In the genomic region with DNA sequence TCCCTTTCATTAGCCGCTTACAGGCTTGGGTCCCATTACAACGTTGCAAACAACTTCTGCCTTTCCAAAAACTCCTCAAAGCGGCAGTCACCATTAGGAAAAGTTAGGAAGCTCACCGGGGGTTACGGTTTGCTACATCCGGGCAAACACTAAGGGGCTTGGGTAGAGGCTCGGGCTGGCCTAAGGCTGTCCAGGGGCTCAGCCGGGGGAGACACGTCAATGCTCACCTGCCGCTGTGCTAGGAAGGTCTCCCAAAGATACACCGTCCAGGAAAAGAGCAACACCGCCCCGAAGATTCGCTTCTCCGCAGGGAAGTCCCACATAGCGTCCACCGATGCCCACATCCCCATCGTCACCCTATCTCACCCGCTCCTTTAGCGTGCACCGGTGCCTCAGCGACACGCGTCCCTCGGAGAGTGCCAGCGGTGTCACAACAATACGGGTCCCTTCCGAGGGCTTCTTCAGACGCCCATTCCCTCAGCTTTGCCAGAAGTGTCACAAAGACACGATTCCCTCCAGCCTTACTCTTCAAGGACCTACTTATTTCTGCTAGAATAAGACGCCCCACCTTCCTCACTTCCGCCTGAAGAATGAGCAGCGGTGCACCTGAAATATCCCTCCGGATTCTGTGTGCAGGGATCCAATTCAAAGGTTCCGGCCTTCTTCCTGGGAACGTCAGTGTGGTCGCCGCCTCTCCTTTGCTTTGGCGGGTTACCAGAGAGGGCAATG, we compare ENCODE assay signal across 7 mouse cellular contexts. TPM values are rescaled to one million over a fixed set of nuclear protein-coding genes. Genes with fewer than 3 reads are reported as not detected.
DNase-seq lines count a peak whose midpoint lies in the region; ATAC-seq lines count a peak whose summit lies in the region.

Gene Zmpste24, minus strand, starts transcription at position 592 of the 729 bp plus-strand sequence.

- no peak within 1 kb of the TSS for H3K27ac ChIP-seq in embryonic facial prominence, embryonic 11.5 days (replicated peaks; ENCODE audit: low read depth, low read length)
- H3K27ac ChIP-seq in limb, embryonic 11.5 days (replicated peaks; ENCODE audit: low read depth, low read length): no peak within 1 kb of the TSS
- peak within 1 kb of the TSS; percentile 65 for H3K27ac ChIP-seq in midbrain, embryonic 14.5 days (replicated peaks; ENCODE audit: low read depth, low read length)

- no peaks in the 10 kb centered on the region for H3K9me3 ChIP-seq in embryonic facial prominence, embryonic 11.5 days (replicated peaks; ENCODE audit: control insufficient read depth, low read length)
- no peaks in the 10 kb centered on the region for H3K9me3 ChIP-seq in limb, embryonic 11.5 days (ENCODE audit: control insufficient read depth, low read length)
- H3K9me3 ChIP-seq in midbrain, embryonic 14.5 days (ENCODE audit: control insufficient read depth, low read length): no peaks in the 10 kb centered on the region

- H3K9ac ChIP-seq in embryonic facial prominence, embryonic 11.5 days (replicated peaks; ENCODE audit: low read length): peak within 1 kb of the TSS; percentile 75
- H3K9ac ChIP-seq in limb, embryonic 11.5 days (ENCODE audit: low read length): peak within 1 kb of the TSS; percentile 76
- H3K9ac ChIP-seq in midbrain, embryonic 14.5 days (replicated peaks; ENCODE audit: low read length): peak within 1 kb of the TSS; percentile 62

- no peaks in the 10 kb centered on the region; the same call in 1 of the 2 replicates for H3K36me3 ChIP-seq in embryonic facial prominence, embryonic 11.5 days (replicated peaks; ENCODE audit: control insufficient read depth, insufficient read depth, low read depth, low read length)
- peaks cover 14% of the 10 kb centered on the region for H3K36me3 ChIP-seq in limb, embryonic 11.5 days (ENCODE audit: control insufficient read depth, insufficient read depth, low read length)
- peaks cover 25% of the 10 kb centered on the region for H3K36me3 ChIP-seq in midbrain, embryonic 14.5 days (ENCODE audit: control insufficient read depth, insufficient read depth, low read length)

- H3K4me2 ChIP-seq in embryonic facial prominence, embryonic 11.5 days (ENCODE audit: low read depth, low read length): peak within 1 kb of the TSS; percentile 65
- H3K4me2 ChIP-seq in limb, embryonic 11.5 days (ENCODE audit: low read depth, severe bottlenecking): peak within 1 kb of the TSS; percentile 60
- peak within 1 kb of the TSS; percentile 84 for H3K4me2 ChIP-seq in midbrain, embryonic 14.5 days (ENCODE audit: low read length)

- peak; percentile 87 for DNase-seq in adrenal gland, postnatal 14 days
- DNase-seq in embryonic facial prominence, embryonic 11.5 days (ENCODE audit: low spot score): peak; percentile 95
- peak; percentile 97 for DNase-seq in heart, adult 11 months
- peak; percentile 89 for DNase-seq in kidney, adult 18-20 months
- peak; percentile 94 for DNase-seq in limb, embryonic 11.5 days (ENCODE audit: low spot score)
- peak; percentile 96 for DNase-seq in midbrain, embryonic 14.5 days
- peak; percentile 59 to 81 for DNase-seq in spleen, adult 18-20 months

- peak; percentile 87 for ATAC-seq in embryonic facial prominence, embryonic 11.5 days (replicated peaks; ENCODE audit: insufficient number of reproducible peaks, low FRiP score, low TSS enrichment, low read depth)
- ATAC-seq in limb, embryonic 11.5 days (ENCODE audit: insufficient number of reproducible peaks, low FRiP score, low TSS enrichment, low read depth): peak; percentile 74
- ATAC-seq in midbrain, embryonic 14.5 days (ENCODE audit: low FRiP score, low TSS enrichment): peak; percentile 91

- H3K4me3 ChIP-seq in embryonic facial prominence, embryonic 11.5 days (ENCODE audit: low read depth, low read length): peak within 1 kb of the TSS; percentile 80
- peak within 1 kb of the TSS; percentile 79 for H3K4me3 ChIP-seq in limb, embryonic 11.5 days (ENCODE audit: low read depth, low read length)
- peak within 1 kb of the TSS; percentile 60 for H3K4me3 ChIP-seq in midbrain, embryonic 14.5 days (replicated peaks; ENCODE audit: low read depth, low read length)

- under 1% methylated on average over 39 of the region's 39 CpGs for WGBS in embryonic facial prominence, embryonic 11.5 days
- under 1% methylated on average over 39 of the region's 39 CpGs for WGBS in limb, embryonic 11.5 days
- under 1% methylated on average over 39 of the region's 39 CpGs for WGBS in midbrain, embryonic 14.5 days

- H3K27me3 ChIP-seq in embryonic facial prominence, embryonic 11.5 days (ENCODE audit: control insufficient read depth, insufficient read depth, low read length): no peaks in the 10 kb centered on the region
- no peaks in the 10 kb centered on the region for H3K27me3 ChIP-seq in limb, embryonic 11.5 days (ENCODE audit: control insufficient read depth, insufficient read depth, low read length)
- H3K27me3 ChIP-seq in midbrain, embryonic 14.5 days (ENCODE audit: control insufficient read depth, insufficient read depth, low read length): no peaks in the 10 kb centered on the region

- no peaks in the 10 kb centered on the region for H3K4me1 ChIP-seq in embryonic facial prominence, embryonic 11.5 days (ENCODE audit: control insufficient read depth, insufficient read depth, low read length)
- no peaks in the 10 kb centered on the region for H3K4me1 ChIP-seq in limb, embryonic 11.5 days (ENCODE audit: control insufficient read depth, insufficient read depth, low read length)
- H3K4me1 ChIP-seq in midbrain, embryonic 14.5 days (ENCODE audit: control insufficient read depth, insufficient read depth, low read length): peaks cover 11% of the 10 kb centered on the region

RNA-seq across cellular contexts. Expression of gene Zmpste24, which starts in this region (rescaled TPM):
- 36.5 and 36.9 TPM in 2 replicates for total RNA-seq in adrenal gland, postnatal 14 days (2021)
- 25.8 and 26.0 TPM in 2 replicates for polyA plus RNA-seq in embryonic facial prominence, embryonic 11.5 days (2014; fragmentation: Nextera tagmentation; extraction: Ambion mirVana)
- 17.8 and 21.3 TPM in 2 replicates for polyA plus RNA-seq in limb, embryonic 11.5 days (2014; fragmentation: Nextera tagmentation; extraction: Ambion mirVana)
- polyA plus RNA-seq in midbrain, embryonic 14.5 days (2014; fragmentation: Nextera tagmentation; extraction: Ambion mirVana): 17.0 and 21.7 TPM in 2 replicates
